Comparison of ENCODE assay signal across 15 mouse cellular contexts in the genomic region with DNA sequence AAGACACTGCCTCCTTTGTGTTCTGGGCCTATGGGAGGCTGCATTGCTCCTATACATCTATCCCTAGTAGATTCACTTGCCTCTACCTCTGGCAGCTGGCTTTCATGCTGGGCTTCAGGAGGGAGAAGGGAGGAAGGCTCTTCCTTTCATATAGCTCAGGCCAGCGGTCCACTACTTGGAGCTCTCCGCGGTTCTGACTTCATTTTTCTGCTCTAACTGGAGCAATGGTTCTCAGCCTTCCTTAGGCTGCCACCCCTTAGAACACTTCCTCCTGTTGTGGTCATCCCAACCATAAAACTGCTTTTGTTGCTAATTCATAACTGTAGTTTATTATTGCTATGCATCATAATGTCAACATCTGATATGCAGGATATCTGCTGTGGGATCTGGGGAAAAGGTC.
DNase-seq lines count a peak whose midpoint lies in the region; ATAC-seq and TF ChIP-seq lines count a peak whose summit lies in the region.
"Had no signal": no experiment of that assay in that cellular context is flagged by ENCODE, and none has a peak within 500 bp of the region (broad histone marks: within the 10 kb centered on the region; RNA-seq: fewer than 3 reads in every experiment).

No protein-coding gene starts in this region.

- H3K27me3 ChIP-seq in MEL (ENCODE audit: control insufficient read depth in 1 of 2, insufficient read depth in 2 of 2, low read length in 2 of 2) = no peaks in the 10 kb centered on the region
- H3K27me3 ChIP-seq in limb, embryonic 14.5 days (ENCODE audit: control insufficient read depth, insufficient read depth, low read length) = no peaks in the 10 kb centered on the region
- H3K27me3 ChIP-seq: midbrain, embryonic 13.5 days had no signal

- no peak overlapping the region for H3K9ac ChIP-seq in MEL (ENCODE audit: control insufficient read depth, low read depth, low read length, poor library complexity, severe bottlenecking)
- H3K9ac ChIP-seq in limb, embryonic 14.5 days (ENCODE audit: low read depth, low read length, severe bottlenecking) = no peak overlapping the region
- H3K9ac ChIP-seq: liver, embryonic 14.5 days; midbrain, embryonic 13.5 days had no signal

- TF ChIP-seq CTCF in MEL (IDR thresholded peaks at IDR 0.05 in 2 of 3, conservative IDR thresholded peaks at IDR 0.05 in 1 of 3; ENCODE audit: control insufficient read depth in 1 of 3, insufficient read depth in 1 of 3, low read depth in 2 of 3, low read length in 3 of 3, poor library complexity in 1 of 3, severe bottlenecking in 1 of 3) = no peak

- no peak for ATAC-seq in limb, embryonic 14.5 days (ENCODE audit: low FRiP score, low read depth)
- ATAC-seq: inflammation-experienced regulatory T-cells, adult 6 months; midbrain, embryonic 13.5 days had no signal

- DNase-seq in kidney, postnatal 10 days = peak; percentile 38
- DNase-seq in kidney, postnatal 25 days = no peak
- peak; percentile 4 for DNase-seq in MEL (ENCODE audit: low read depth, low spot score)
- DNase-seq in ZHBTc4 (ENCODE audit: low read depth, low spot score) = peak; percentile 9
- DNase-seq in limb, embryonic 14.5 days (ENCODE audit: low spot score) = peak; percentile 68
- no peak for DNase-seq in left cerebral cortex, adult 8-10 months (ENCODE audit: low spot score in 2 of 2)
- DNase-seq in thymus, postnatal 36 days = no peak
- DNase-seq: cerebellum, postnatal 14 days; right cerebral cortex, postnatal 25 days; thymus, postnatal 14 days had no signal

- no peak overlapping the region for H3K4me2 ChIP-seq in limb, embryonic 14.5 days (replicated peaks; ENCODE audit: low read depth, low read length, severe bottlenecking)
- H3K4me2 ChIP-seq: midbrain, embryonic 13.5 days had no signal

- no peak overlapping the region for H3K4me3 ChIP-seq in MEL (ENCODE audit: control insufficient read depth in 1 of 2, insufficient read depth in 1 of 2, low read depth in 2 of 2, low read length in 2 of 2)
- H3K4me3 ChIP-seq in limb, embryonic 14.5 days (replicated peaks; ENCODE audit: low read length) = no peak overlapping the region
- H3K4me3 ChIP-seq: erythroblast, embryonic 14.5 days; left cerebral cortex, adult 2 months; midbrain, embryonic 13.5 days had no signal

- no peak for TF ChIP-seq POLR2A in MEL (IDR thresholded peaks at IDR 0.05; ENCODE audit: control insufficient read depth in 1 of 2, insufficient read depth in 1 of 2, low read depth in 1 of 2, low read length in 2 of 2, poor library complexity in 1 of 2)
- no peak for TF ChIP-seq POLR2A in limb, embryonic 14.5 days (IDR thresholded peaks at IDR 0.05; ENCODE audit: borderline replicate concordance, extremely low read depth, insufficient read depth, insufficient read length)

- no peak for TF ChIP-seq RAD21 in MEL (IDR thresholded peaks at IDR 0.05; ENCODE audit: low read depth, low read length)

- no peaks in the 10 kb centered on the region for H3K4me1 ChIP-seq in MEL (ENCODE audit: control insufficient read depth in 1 of 2, insufficient read depth in 2 of 2, low read length in 2 of 2)
- no peaks in the 10 kb centered on the region for H3K4me1 ChIP-seq in limb, embryonic 14.5 days (ENCODE audit: control insufficient read depth, insufficient read depth, low read length)
- H3K4me1 ChIP-seq: midbrain, embryonic 13.5 days had no signal

- 43% methylated on average over 3 of the region's 3 CpGs for WGBS in limb, embryonic 14.5 days

- H3K36me3 ChIP-seq in MEL (ENCODE audit: control insufficient read depth in 1 of 2, insufficient read depth in 2 of 2, low read length in 2 of 2) = no peaks in the 10 kb centered on the region
- H3K36me3 ChIP-seq in limb, embryonic 14.5 days (ENCODE audit: control insufficient read depth, insufficient read depth, low read length) = no peaks in the 10 kb centered on the region

- no peaks in the 10 kb centered on the region for H3K79me2 ChIP-seq in MEL (ENCODE audit: control insufficient read depth, insufficient read depth, low read length, poor library complexity)

- TF ChIP-seq EP300 in MEL (IDR thresholded peaks at IDR 0.05; ENCODE audit: low read depth in 1 of 2, low read length in 2 of 2) = no peak

- H3K9me3 ChIP-seq in MEL (replicated peaks; ENCODE audit: insufficient read depth, low read length) = no peaks in the 10 kb centered on the region
- no peaks in the 10 kb centered on the region for H3K9me3 ChIP-seq in limb, embryonic 14.5 days (ENCODE audit: control insufficient read depth, low read length)
- H3K9me3 ChIP-seq: midbrain, embryonic 13.5 days had no signal

- no peak overlapping the region for H3K27ac ChIP-seq in MEL (ENCODE audit: control insufficient read depth, low read depth, low read length)
- no peak overlapping the region for H3K27ac ChIP-seq in limb, embryonic 14.5 days (replicated peaks; ENCODE audit: low read depth, low read length)
- H3K27ac ChIP-seq: left cerebral cortex, adult 2 months; liver, embryonic 14.5 days; midbrain, embryonic 13.5 days had no signal

TF ChIP-seq in MEL, 35 proteins besides CTCF, POLR2A, EP300 and RAD21:
- no peak for TF ChIP-seq KAT2A (conservative IDR thresholded peaks at IDR 0.05; ENCODE audit: low read depth, low read length)
- no peak for TF ChIP-seq MAFK (IDR thresholded peaks at IDR 0.05; ENCODE audit: borderline replicate concordance, low read depth, low read length)
- TF ChIP-seq BHLHE40 (IDR thresholded peaks at IDR 0.05; ENCODE audit: borderline replicate concordance, low read depth, low read length) = no peak
- TF ChIP-seq NELFE (IDR thresholded peaks at IDR 0.05; ENCODE audit: low read depth, low read length) = no peak
- TF ChIP-seq SIN3A (IDR thresholded peaks at IDR 0.05; ENCODE audit: low read length) = no peak
- TF ChIP-seq ZKSCAN1 (IDR thresholded peaks at IDR 0.05; ENCODE audit: low read depth, low read length) = no peak
- TF ChIP-seq MEF2A (IDR thresholded peaks at IDR 0.05; ENCODE audit: extremely low read depth, insufficient replicate concordance, low read depth, low read length, poor library complexity, severe bottlenecking) = no peak
- no peak for TF ChIP-seq SMC3 (IDR thresholded peaks at IDR 0.05; ENCODE audit: low read depth, low read length)
TF ChIP-seq in MEL: peak in this region for 0.

Comparison
In these comparisons a context has a peak if more than half of its experiments do, and no peak if none do; other contexts are left out.
1. DNase-seq: peak in kidney, postnatal 10 days (single experiment), MEL (single experiment), ZHBTc4 (single experiment) and limb, embryonic 14.5 days (single experiment); none in kidney, postnatal 25 days (0 of 2), left cerebral cortex, adult 8-10 months (0 of 2) and thymus, postnatal 36 days (0 of 2).